Mouse (Mus musculus): ENCODE data around the gene Rln3.

The Rln3 gene

GRCm38 (mm10) chr8:83998231-83999056 is 46.4 kb downstream of the Rln3 start:
- DNase-seq (ENCODE audit: inconsistent age in 2 of 2, low spot score in 1 of 2), result peak; percentile 73 to 89

- peak; percentile 70 to 80 for DNase-seq (ENCODE audit: inconsistent age in 2 of 2, low spot score in 1 of 2)
Measured at GRCm38 (mm10) chr8:83997511-83998141, 47.2 kb downstream of the Rln3 start, which contains the start of gene Samd1. Gene Samd1 (plus strand): TSS chr8:83997672.

GRCm38 (mm10) chr8:83996567-83997505 is 48.0 kb downstream of the Rln3 start:
- peak; percentile 93 to 96 for DNase-seq (ENCODE audit: inconsistent age in 2 of 2, low spot score in 1 of 2)

- DNase-seq (ENCODE audit: inconsistent age in 2 of 2, low spot score in 1 of 2), result peak in 1 of 2 experiments; percentile 46
Measured at GRCm38 (mm10) chr8:83995973-83996372, 48.8 kb downstream of the Rln3 start.

- no peak for DNase-seq (ENCODE audit: inconsistent age in 2 of 2, low spot score in 1 of 2)
Measured at GRCm38 (mm10) chr8:83994030-83994429, 50.8 kb downstream of the Rln3 start.
